Mouse (Mus musculus) heart, adult 2 months (tissue): ENCODE measurements around the gene Bbs12.

Source experiments
- CTCF ChIP-seq: fragments of 200-600 bp; IDR thresholded peaks from 2 replicates; pipeline ENCODE4 v1.8.1; 2022; ENCODE audit warnings: antibody characterized with exemption, mild to moderate bottlenecking, moderate library complexity
- EP300 ChIP-seq: fragments of 200-500 bp; IDR thresholded peaks from 2 replicates; pipeline ENCODE4 v1.6.1; 2011; ENCODE audit warnings: low read depth, low read length, control low read depth; ENCODE audit not compliant: insufficient read depth
- POLR2A ChIP-seq: fragments of 200-500 bp; IDR thresholded peaks from 2 replicates; pipeline ENCODE4 v1.6.1; 2011; ENCODE audit warnings: mild to moderate bottlenecking, low read depth, low read length, control low read depth; ENCODE audit not compliant: insufficient read depth

- TF ChIP-seq POLR2A (no peak), CTCF (no peak), EP300 (no peak)
Observed at GRCm38 (mm10) chr3:37269926-37270325, 42.4 kb upstream of the Bbs12 start.
